26 mouse cellular contexts compared by ENCODE assay signal in the genomic region with DNA sequence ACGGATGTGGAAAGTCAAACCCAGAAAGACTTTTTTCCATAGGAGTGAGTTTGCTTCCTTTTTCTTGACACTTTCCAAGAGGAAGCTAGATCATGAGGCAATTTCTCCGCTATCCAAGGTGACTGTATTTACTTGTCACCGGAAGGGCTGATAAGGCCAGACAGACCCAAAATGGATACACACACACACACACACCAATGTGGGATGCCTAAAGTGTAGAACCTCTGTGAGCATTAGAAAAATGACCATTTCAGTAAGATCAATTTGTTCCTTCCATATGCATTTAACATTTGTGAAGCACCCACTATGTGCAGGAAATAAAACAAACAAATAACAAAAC. TPM values are rescaled to one million over a fixed set of nuclear protein-coding genes. Genes with fewer than 3 reads are reported as not detected.
A peak's percentile ranks its signal among the peaks of the same experiment; 100 is the strongest.
DNase-seq lines count a peak whose midpoint lies in the region; ATAC-seq and TF ChIP-seq lines count a peak whose summit lies in the region.
"Had no signal": no experiment of that assay in that cellular context is flagged by ENCODE, and none has a peak within 500 bp of the region (broad histone marks: within the 10 kb centered on the region; RNA-seq: fewer than 3 reads in every experiment).

No protein-coding gene starts in this region.

- no peaks in the 10 kb centered on the region for H3K27me3 ChIP-seq in heart, embryonic 11.5 days (ENCODE audit: control insufficient read depth, insufficient read depth, low read length)
- no peaks in the 10 kb centered on the region for H3K27me3 ChIP-seq in liver, embryonic 11.5 days (replicated peaks; ENCODE audit: control insufficient read depth, insufficient read depth, low read length)
- no peaks in the 10 kb centered on the region for H3K27me3 ChIP-seq in myocyte (ENCODE audit: control insufficient read depth, insufficient read depth, insufficient read length)
- H3K27me3 ChIP-seq: forebrain, embryonic 12.5 days; limb, embryonic 12.5 days had no signal

- no peak for DNase-seq in heart, postnatal 25 days (ENCODE audit: low spot score)
- no peak for DNase-seq in liver, embryonic 11.5 days (ENCODE audit: low spot score)
- no peak for DNase-seq in liver
- DNase-seq in spleen, postnatal 36 days (ENCODE audit: low spot score in 2 of 2): no peak
- DNase-seq: adrenal gland, adult 8-10 months; cerebellum, adult 9-11 months; gastrocnemius, postnatal 10 days; retina, postnatal 1 day; thymus, postnatal 14 days had no signal

- peaks cover 7% of the 10 kb centered on the region for H3K79me2 ChIP-seq in myocyte (ENCODE audit: control insufficient read depth, insufficient read depth)

- no peak for ATAC-seq in heart, embryonic 11.5 days (replicated peaks; ENCODE audit: insufficient number of reproducible peaks, low FRiP score, low TSS enrichment)
- no peak for ATAC-seq in liver, embryonic 11.5 days (replicated peaks; ENCODE audit: low FRiP score)
- ATAC-seq in activated CD4-positive, CD25-positive, alpha-beta regulatory T cell, adult 4 months: no peak

- H3K27ac ChIP-seq in heart, embryonic 11.5 days (ENCODE audit: low read depth, low read length): peak overlapping the region; percentile 99
- H3K27ac ChIP-seq in liver, embryonic 11.5 days (ENCODE audit: low read depth, low read length): no peak overlapping the region
- no peak overlapping the region for H3K27ac ChIP-seq in brown adipose tissue, adult 24 weeks (replicated peaks; ENCODE audit: low read depth, low read length)
- H3K27ac ChIP-seq: forebrain, embryonic 12.5 days; limb, embryonic 12.5 days; macrophage; midbrain, embryonic 10.5 days had no signal

- H3K4me3 ChIP-seq in heart, embryonic 11.5 days (ENCODE audit: low read depth, low read length): peak overlapping the region; percentile 66
- H3K4me3 ChIP-seq in liver, embryonic 11.5 days (ENCODE audit: low read depth, low read length): no peak overlapping the region
- H3K4me3 ChIP-seq in brown adipose tissue, adult 24 weeks (ENCODE audit: insufficient read depth, low read depth, low read length): peak overlapping the region; percentile 49
- no peak overlapping the region for H3K4me3 ChIP-seq in myocyte
- H3K4me3 ChIP-seq: forebrain, embryonic 12.5 days; limb, embryonic 12.5 days; midbrain, embryonic 10.5 days had no signal

- H3K4me2 ChIP-seq in heart, embryonic 11.5 days: peak overlapping the region; percentile 68
- H3K4me2 ChIP-seq in liver, embryonic 11.5 days: peak overlapping the region; percentile 31; the same call in 1 of the 2 replicates
- H3K4me2 ChIP-seq in myocyte (ENCODE audit: low read depth): peak overlapping the region; percentile 62
- H3K4me2 ChIP-seq: forebrain, embryonic 12.5 days; limb, embryonic 12.5 days had no signal

- no peaks in the 10 kb centered on the region for H3K9me3 ChIP-seq in heart, embryonic 11.5 days (replicated peaks; ENCODE audit: control insufficient read depth, low read length)
- H3K9me3 ChIP-seq in liver, embryonic 11.5 days (ENCODE audit: control insufficient read depth, low read length): no peaks in the 10 kb centered on the region
- H3K9me3 ChIP-seq: forebrain, embryonic 12.5 days; limb, embryonic 12.5 days; midbrain, embryonic 10.5 days had no signal

- peaks cover 32% of the 10 kb centered on the region for H3K4me1 ChIP-seq in heart, embryonic 11.5 days (ENCODE audit: control insufficient read depth, insufficient read depth, low read length)
- peaks cover 19% of the 10 kb centered on the region for H3K4me1 ChIP-seq in liver, embryonic 11.5 days (replicated peaks; ENCODE audit: control insufficient read depth, insufficient read depth, low read length)
- peaks cover 10% of the 10 kb centered on the region; the same call in 1 of the 2 replicates for H3K4me1 ChIP-seq in brown adipose tissue, adult 24 weeks (ENCODE audit: control insufficient read depth, insufficient read depth, insufficient read length, low read length)

- 12% methylated on average over 3 of the region's 3 CpGs for WGBS in heart, embryonic 11.5 days (ENCODE audit: insufficient replicate concordance)
- WGBS in liver, embryonic 11.5 days: 32% methylated on average over 3 of the region's 3 CpGs

- no peak overlapping the region for H3ac ChIP-seq in myocyte (ENCODE audit: control insufficient read depth, insufficient read length)

- no peak for TF ChIP-seq POLR2A in myocyte (IDR thresholded peaks at IDR 0.05; ENCODE audit: insufficient read length, low read depth)

- intact Hi-C loops in heart, postnatal 25 days (cut with DNase I): loop anchor here (2.0 to 10.0 kb wide), 2 partner anchors 14 to 468 kb away; no protein-coding TSS in a partner anchor

- H3K36me3 ChIP-seq in heart, embryonic 11.5 days (ENCODE audit: control insufficient read depth, insufficient read depth, low read length): no peaks in the 10 kb centered on the region
- H3K36me3 ChIP-seq in liver, embryonic 11.5 days (ENCODE audit: control insufficient read depth, insufficient read depth, low read length): no peaks in the 10 kb centered on the region
- H3K36me3 ChIP-seq in myocyte (ENCODE audit: control insufficient read depth, insufficient read depth): no peaks in the 10 kb centered on the region
- H3K36me3 ChIP-seq: forebrain, embryonic 12.5 days; limb, embryonic 12.5 days; midbrain, embryonic 10.5 days had no signal

- peak overlapping the region; percentile 86 for H3K9ac ChIP-seq in heart, embryonic 11.5 days (ENCODE audit: low read depth, low read length)
- H3K9ac ChIP-seq in liver, embryonic 11.5 days (ENCODE audit: low read depth, low read length): no peak overlapping the region
- H3K9ac ChIP-seq: forebrain, embryonic 12.5 days; limb, embryonic 12.5 days had no signal

TF ChIP-seq in myocyte, 11 proteins besides CTCF, POLR2A, EP300 and RAD21:
- TF ChIP-seq MAX (IDR thresholded peaks at IDR 0.05; ENCODE audit: low read depth) (no peak), CEBPB (IDR thresholded peaks at IDR 0.05; ENCODE audit: insufficient read depth, poor library complexity, severe bottlenecking) (no peak), E2F4 (IDR thresholded peaks at IDR 0.05; ENCODE audit: insufficient read depth) (no peak), TCF3 (IDR thresholded peaks at IDR 0.05; ENCODE audit: insufficient read length, low read depth) (no peak), TCF12 (IDR thresholded peaks at IDR 0.05; ENCODE audit: insufficient read depth, poor library complexity, severe bottlenecking) (no peak), REST (IDR thresholded peaks at IDR 0.05; ENCODE audit: insufficient read depth, insufficient read length) (no peak), MYOD1 (IDR thresholded peaks at IDR 0.05; ENCODE audit: control insufficient read depth in 1 of 3, insufficient read length in 2 of 3, low read depth in 2 of 3) (no peak), MYOG (IDR thresholded peaks at IDR 0.05; ENCODE audit: control insufficient read depth in 1 of 3, insufficient read depth in 1 of 3, insufficient read length in 2 of 3, low read depth in 2 of 3) (no peak), POLR2AphosphoS2 (IDR thresholded peaks at IDR 0.05; ENCODE audit: insufficient read length, low read depth) (no peak), USF1 (IDR thresholded peaks at IDR 0.05; ENCODE audit: low read depth) (no peak), SRF (IDR thresholded peaks at IDR 0.05; ENCODE audit: control insufficient read depth, insufficient read length, low read depth) (no peak)

RNA-seq across cellular contexts. Expression of a gene that starts 1.2 kb away (rescaled TPM):
- polyA plus RNA-seq in heart, embryonic 11.5 days (2014; fragmentation: Nextera tagmentation; extraction: Ambion mirVana): 292 and 312 TPM in 2 replicates
- total RNA-seq in heart, postnatal 25 days (2021): 100 to 1,000 TPM; 481 to 520 TPM
- polyA plus RNA-seq in liver, embryonic 11.5 days (2014; fragmentation: Nextera tagmentation; extraction: Ambion mirVana): 14.8 and 15.8 TPM in 2 replicates
- 15.5 and 17.0 TPM in 2 replicates for polyA plus RNA-seq in brown adipose tissue, adult 24 weeks (2012; ENCODE audit: insufficient read depth, insufficient read length, missing spikeins)
- 10.5 TPM for polyA plus RNA-seq in myocyte (2012; fragmentation: generic; extraction: Trizol)
- polyA plus RNA-seq in activated CD4-positive, CD25-positive, alpha-beta regulatory T cell, adult 4 months (2017; shearing (Covaris generic)): 1 to 10 TPM; 5.8 to 6.1 TPM
- polyA plus RNA-seq: macrophage had no signal

RNA-seq across cellular contexts. Expression of a gene that starts 16.4 kb away (rescaled TPM):
- polyA plus RNA-seq in heart, embryonic 11.5 days (2014; fragmentation: Nextera tagmentation; extraction: Ambion mirVana): 2.4 and 3.4 TPM in 2 replicates
- not detected for total RNA-seq in heart, postnatal 25 days (2021)
- not detected in 2 replicates for polyA plus RNA-seq in liver, embryonic 11.5 days (2014; fragmentation: Nextera tagmentation; extraction: Ambion mirVana)
- polyA plus RNA-seq in brown adipose tissue, adult 24 weeks (2012; ENCODE audit: insufficient read depth, insufficient read length, missing spikeins): 2.9 TPM in 1 of 2 replicates, not detected in the other
- 0.16 TPM for polyA plus RNA-seq in myocyte (2012; fragmentation: generic; extraction: Trizol)
- polyA plus RNA-seq in activated CD4-positive, CD25-positive, alpha-beta regulatory T cell, adult 4 months (2017; shearing (Covaris generic)): not detected
- total RNA-seq: gastrocnemius, postnatal 10 days; layer of hippocampus, postnatal 10 days; midbrain, postnatal 0 days had no signal
- polyA plus RNA-seq: cortical plate, adult 2 months; forebrain, embryonic 12.5 days; frontal cortex, adult 2 months; hindbrain, embryonic 11.5 days; kidney, embryonic 14.5 days; large intestine, adult 2 months; limb, embryonic 12.5 days; liver, embryonic 16.5 days; macrophage; midbrain, embryonic 10.5 days; midbrain, postnatal 0 days; testis, adult 2 months had no signal

RNA-seq across cellular contexts. Expression of a gene that starts 16.4 kb away (rescaled TPM):
- polyA plus RNA-seq in heart, embryonic 11.5 days (2014; fragmentation: Nextera tagmentation; extraction: Ambion mirVana): 289 and 314 TPM in 2 replicates
- total RNA-seq in heart, postnatal 25 days (2021): 100 to 1,000 TPM; 261 to 277 TPM
- polyA plus RNA-seq in liver, embryonic 11.5 days (2014; fragmentation: Nextera tagmentation; extraction: Ambion mirVana): 441 and 497 TPM in 2 replicates
- 1,266 and 1,331 TPM in 2 replicates for polyA plus RNA-seq in brown adipose tissue, adult 24 weeks (2012; ENCODE audit: insufficient read depth, insufficient read length, missing spikeins)
- polyA plus RNA-seq in myocyte (2012; fragmentation: generic; extraction: Trizol): 653 TPM
- 100 to 1,000 TPM; 254 to 296 TPM for polyA plus RNA-seq in activated CD4-positive, CD25-positive, alpha-beta regulatory T cell, adult 4 months (2017; shearing (Covaris generic))

RNA-seq across cellular contexts. Expression of a gene that starts 21.3 kb away (rescaled TPM):
- polyA plus RNA-seq in heart, embryonic 11.5 days (2014; fragmentation: Nextera tagmentation; extraction: Ambion mirVana): 0.21 TPM in 1 of 2 replicates, not detected in the other
- total RNA-seq in heart, postnatal 25 days (2021): not detected
- 0.05 TPM in 1 of 2 replicates, not detected in the other for polyA plus RNA-seq in liver, embryonic 11.5 days (2014; fragmentation: Nextera tagmentation; extraction: Ambion mirVana)
- not detected in 2 replicates for polyA plus RNA-seq in brown adipose tissue, adult 24 weeks (2012; ENCODE audit: insufficient read depth, insufficient read length, missing spikeins)
- polyA plus RNA-seq in myocyte (2012; fragmentation: generic; extraction: Trizol): 1.1 TPM
- polyA plus RNA-seq in activated CD4-positive, CD25-positive, alpha-beta regulatory T cell, adult 4 months (2017; shearing (Covaris generic)): under 1 TPM in 1 of 2 experiments, not detected in 1; 0.61 TPM
- polyA plus RNA-seq: kidney, embryonic 14.5 days; macrophage had no signal

Comparison
In these comparisons a context has a peak if more than half of its experiments do, and no peak if none do; other contexts are left out.
1. H3K4me3 ChIP-seq: peak in heart, embryonic 11.5 days (single experiment) and brown adipose tissue, adult 24 weeks (single experiment); none in liver, embryonic 11.5 days (single experiment) and myocyte (single experiment).
2. RNA of a gene that starts 1.2 kb away (polyA plus RNA-seq): 292 to 312 TPM in heart, embryonic 11.5 days; 14.8 to 15.8 TPM in liver, embryonic 11.5 days, 15.5 to 17.0 TPM in brown adipose tissue, adult 24 weeks, 10.5 TPM in myocyte (single experiment) and 5.8 to 6.1 TPM in activated CD4-positive, CD25-positive, alpha-beta regulatory T cell, adult 4 months; every median in the first group is over 10 times any median in the second.
3. Peak in every context shown above with its lines, with median percentiles within 50 percentile points of each other: H3K4me2 ChIP-seq.